Mouse (Mus musculus) lung, postnatal 0 days (tissue): ENCODE measurements around the gene Usp36.

Source experiments
- CTCF ChIP-seq: IDR thresholded peaks from 2 replicates; pipeline ENCODE4 v1.5.1; 2016; ENCODE audit warnings: antibody characterized with exemption, mild to moderate bottlenecking
- EP300 ChIP-seq: IDR thresholded peaks from 2 replicates; pipeline ENCODE4 v1.6.1; 2016; ENCODE audit warnings: antibody characterized with exemption, mild to moderate bottlenecking, control low read depth

DNA sequence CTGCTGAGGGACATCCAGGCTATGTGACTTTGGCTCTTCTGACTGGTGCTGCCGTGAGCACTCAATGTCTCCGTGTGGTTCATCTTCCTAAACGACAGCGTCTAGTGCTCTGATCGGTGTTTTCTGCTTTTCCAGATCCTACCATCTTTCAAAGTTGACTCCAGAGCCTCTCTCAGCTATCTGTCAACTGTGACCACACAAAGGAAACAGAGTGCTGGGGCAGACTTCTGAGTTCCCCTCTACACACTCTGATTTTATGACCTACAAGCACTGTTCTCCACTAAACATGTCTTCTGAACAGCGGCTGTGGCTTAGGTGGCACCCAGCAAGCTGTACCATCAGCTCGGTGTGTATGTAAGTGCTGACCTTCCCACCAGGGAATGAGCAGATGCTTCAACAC is 63.2 kb downstream of the Usp36 start:
- TF ChIP-seq CTCF (no peak), EP300 (no peak)
